ENCODE assay signal across 9 mouse cellular contexts in the genomic region with DNA sequence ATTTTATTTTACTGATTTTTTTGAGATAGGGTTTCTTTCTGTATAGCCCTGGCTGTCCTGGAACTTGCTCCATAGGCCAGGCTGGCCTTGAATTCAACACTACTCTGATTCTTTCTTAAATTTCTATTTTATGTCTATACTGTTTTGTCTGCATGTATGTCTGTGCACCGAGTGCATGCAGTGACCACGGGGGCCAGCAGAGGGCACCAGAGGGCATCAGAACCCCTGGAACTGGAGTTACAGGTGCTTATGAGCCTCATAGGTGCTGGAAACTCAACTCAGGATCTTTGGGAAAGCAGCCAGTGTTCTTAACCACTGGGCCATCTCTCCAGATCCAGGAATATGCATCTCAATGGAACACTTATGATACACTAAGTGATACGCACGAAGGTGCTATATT.
DNase-seq lines count a peak whose midpoint lies in the region; ATAC-seq lines count a peak whose summit lies in the region.
"Had no signal": no experiment of that assay in that cellular context is flagged by ENCODE, and none has a peak within 500 bp of the region (broad histone marks: within the 10 kb centered on the region; RNA-seq: fewer than 3 reads in every experiment).

No protein-coding gene starts in this region.

- no peak overlapping the region for H3K4me2 ChIP-seq in midbrain, embryonic 11.5 days
- H3K4me2 ChIP-seq in midbrain, embryonic 16.5 days (ENCODE audit: low read length): no peak overlapping the region
- H3K4me2 ChIP-seq: neural tube, embryonic 13.5 days had no signal

- no peaks in the 10 kb centered on the region for H3K9me3 ChIP-seq in midbrain, embryonic 11.5 days (ENCODE audit: control insufficient read depth, low read length)
- H3K9me3 ChIP-seq in midbrain, embryonic 16.5 days (replicated peaks; ENCODE audit: control insufficient read depth, low read length, poor library complexity, severe bottlenecking): no peaks in the 10 kb centered on the region
- H3K9me3 ChIP-seq: neural tube, embryonic 13.5 days had no signal

- 64% methylated on average over 4 of the region's 4 CpGs for WGBS in midbrain, embryonic 11.5 days
- 68% methylated on average over 4 of the region's 4 CpGs for WGBS in midbrain, embryonic 16.5 days

- H3K36me3 ChIP-seq in midbrain, embryonic 11.5 days (ENCODE audit: control insufficient read depth, insufficient read depth, low read length): no peaks in the 10 kb centered on the region
- no peaks in the 10 kb centered on the region for H3K36me3 ChIP-seq in midbrain, embryonic 16.5 days (ENCODE audit: control insufficient read depth, insufficient read depth, low read length)
- H3K36me3 ChIP-seq: neural tube, embryonic 13.5 days had no signal

- no peak for ATAC-seq in midbrain, embryonic 11.5 days (ENCODE audit: low FRiP score)
- ATAC-seq in midbrain, embryonic 16.5 days: no peak
- ATAC-seq in erythroid progenitor cell, adult 5-6 weeks (replicated peaks; ENCODE audit: low FRiP score, poor library complexity, severe bottlenecking): 0 out of 2 replicates have a peak, but pooled peaks have one; percentile 57

- H3K4me3 ChIP-seq in midbrain, embryonic 11.5 days (ENCODE audit: low read depth, low read length): no peak overlapping the region
- H3K4me3 ChIP-seq in midbrain, embryonic 16.5 days (ENCODE audit: low read depth, low read length): no peak overlapping the region
- H3K4me3 ChIP-seq: neural tube, embryonic 13.5 days had no signal

- no peak overlapping the region for H3K9ac ChIP-seq in midbrain, embryonic 11.5 days (ENCODE audit: low read length)
- H3K9ac ChIP-seq in midbrain, embryonic 16.5 days (ENCODE audit: low read depth, low read length): no peak overlapping the region
- H3K9ac ChIP-seq: neural tube, embryonic 13.5 days had no signal

- H3K4me1 ChIP-seq in midbrain, embryonic 11.5 days (ENCODE audit: control insufficient read depth, insufficient read depth, low read length): no peaks in the 10 kb centered on the region
- no peaks in the 10 kb centered on the region for H3K4me1 ChIP-seq in midbrain, embryonic 16.5 days (ENCODE audit: control insufficient read depth, insufficient read depth, low read length)
- H3K4me1 ChIP-seq: neural tube, embryonic 13.5 days had no signal

- H3K27ac ChIP-seq in midbrain, embryonic 11.5 days (ENCODE audit: low read depth, low read length): no peak overlapping the region
- H3K27ac ChIP-seq in midbrain, embryonic 16.5 days (ENCODE audit: low read length): no peak overlapping the region
- H3K27ac ChIP-seq: neural tube, embryonic 13.5 days had no signal

- peak; percentile 31 for DNase-seq in embryo, embryonic 9.5 days (ENCODE audit: extremely low spot score)
- no peak for DNase-seq in embryo, embryonic 10.5 days (ENCODE audit: low spot score)
- DNase-seq in midbrain, embryonic 11.5 days (ENCODE audit: low spot score, missing footprints): peak; percentile 94
- peak; percentile 53 to 81 for DNase-seq in spleen, postnatal 4 days (ENCODE audit: low spot score in 2 of 2)
- no peak for DNase-seq in urinary bladder, postnatal 25 days (ENCODE audit: low spot score)
- no peak for DNase-seq in left cerebral cortex, adult 11 months (ENCODE audit: low spot score)

- no peaks in the 10 kb centered on the region for H3K27me3 ChIP-seq in midbrain, embryonic 11.5 days (ENCODE audit: control insufficient read depth, insufficient read depth, low read length)
- no peaks in the 10 kb centered on the region for H3K27me3 ChIP-seq in midbrain, embryonic 16.5 days (ENCODE audit: control insufficient read depth, insufficient read depth, low read depth, low read length)
- H3K27me3 ChIP-seq: neural tube, embryonic 13.5 days had no signal

Comparison
In these comparisons a context has a peak if more than half of its experiments do, and no peak if none do; other contexts are left out.
1. DNase-seq: peak in embryo, embryonic 9.5 days (single experiment), midbrain, embryonic 11.5 days (single experiment) and spleen, postnatal 4 days (2 of 2); none in embryo, embryonic 10.5 days (single experiment), urinary bladder, postnatal 25 days (single experiment) and left cerebral cortex, adult 11 months (single experiment).